In genomic region chr16:36598265-36598664, GRCm38 (mm10) we compare ENCODE assay signal across 25 mouse cellular contexts. TPM values are rescaled to one million over a fixed set of nuclear protein-coding genes. Genes with fewer than 3 reads are reported as not detected.
A peak's percentile ranks its signal among the peaks of the same experiment; 100 is the strongest.
DNase-seq lines count a peak whose midpoint lies in the region; ATAC-seq lines count a peak whose summit lies in the region.
"Had no signal": no experiment of that assay in that cellular context is flagged by ENCODE, and none has a peak within 500 bp of the region (broad histone marks: within the 10 kb centered on the region; RNA-seq: fewer than 3 reads in every experiment).

No protein-coding gene starts in this region.

- no peaks in the 10 kb centered on the region for H3K36me3 ChIP-seq in macrophage (ENCODE audit: inconsistent target)
- no peaks in the 10 kb centered on the region for H3K36me3 ChIP-seq in forebrain, embryonic 14.5 days (ENCODE audit: control insufficient read depth, insufficient read depth, low read length)
- no peaks in the 10 kb centered on the region for H3K36me3 ChIP-seq in midbrain, embryonic 16.5 days (ENCODE audit: control insufficient read depth, insufficient read depth, low read length)
- H3K36me3 ChIP-seq: embryonic facial prominence, embryonic 12.5 days; liver, embryonic 12.5 days; neural tube, embryonic 13.5 days had no signal

- H3K27ac ChIP-seq in macrophage = no peak overlapping the region
- H3K27ac ChIP-seq in forebrain, embryonic 14.5 days (ENCODE audit: low read depth, low read length) = no peak overlapping the region
- H3K27ac ChIP-seq in midbrain, embryonic 16.5 days (ENCODE audit: low read length) = no peak overlapping the region
- H3K27ac ChIP-seq: embryonic facial prominence, embryonic 12.5 days; heart, adult 2 months; liver, embryonic 12.5 days; neural tube, embryonic 13.5 days had no signal

- H3K4me1 ChIP-seq in forebrain, embryonic 14.5 days (ENCODE audit: control insufficient read depth, insufficient read depth, low read length) = no peaks in the 10 kb centered on the region
- no peaks in the 10 kb centered on the region for H3K4me1 ChIP-seq in midbrain, embryonic 16.5 days (ENCODE audit: control insufficient read depth, insufficient read depth, low read length)
- H3K4me1 ChIP-seq: embryonic facial prominence, embryonic 12.5 days; liver, embryonic 12.5 days; neural tube, embryonic 13.5 days had no signal

- H3K9me3 ChIP-seq in forebrain, embryonic 14.5 days (replicated peaks; ENCODE audit: control insufficient read depth, low read length) = no peaks in the 10 kb centered on the region
- no peaks in the 10 kb centered on the region for H3K9me3 ChIP-seq in midbrain, embryonic 16.5 days (replicated peaks; ENCODE audit: control insufficient read depth, low read length, poor library complexity, severe bottlenecking)
- H3K9me3 ChIP-seq: embryonic facial prominence, embryonic 12.5 days; liver, embryonic 12.5 days; neural tube, embryonic 13.5 days had no signal

- H3K27me3 ChIP-seq in forebrain, embryonic 14.5 days (replicated peaks; ENCODE audit: control insufficient read depth, insufficient read depth, low read length) = no peaks in the 10 kb centered on the region
- no peaks in the 10 kb centered on the region for H3K27me3 ChIP-seq in midbrain, embryonic 16.5 days (ENCODE audit: control insufficient read depth, insufficient read depth, low read depth, low read length)
- H3K27me3 ChIP-seq: embryonic facial prominence, embryonic 12.5 days; liver, embryonic 12.5 days; neural tube, embryonic 13.5 days had no signal

- H3K4me2 ChIP-seq in forebrain, embryonic 14.5 days (ENCODE audit: low read length) = no peak overlapping the region
- H3K4me2 ChIP-seq in midbrain, embryonic 16.5 days (ENCODE audit: low read length) = no peak overlapping the region
- H3K4me2 ChIP-seq: embryonic facial prominence, embryonic 12.5 days; liver, embryonic 12.5 days; lung, embryonic 14.5 days; neural tube, embryonic 13.5 days had no signal

- no peaks in the 10 kb centered on the region for H3K79me2 ChIP-seq in macrophage (ENCODE audit: inconsistent target)

- H3K9ac ChIP-seq in forebrain, embryonic 14.5 days (ENCODE audit: low read length) = no peak overlapping the region
- H3K9ac ChIP-seq in midbrain, embryonic 16.5 days (ENCODE audit: low read depth, low read length) = no peak overlapping the region
- H3K9ac ChIP-seq: embryonic facial prominence, embryonic 12.5 days; forebrain, postnatal 0 days; liver, embryonic 12.5 days; lung, embryonic 14.5 days; neural tube, embryonic 13.5 days had no signal

- peak; percentile 90 for ATAC-seq in granulocyte monocyte progenitor cell, adult 5-6 weeks (replicated peaks; ENCODE audit: poor library complexity, severe bottlenecking)
- peak; percentile 68; the same call in 1 of the 2 replicates for ATAC-seq in neutrophil, adult 5-6 weeks (ENCODE audit: extremely low read depth, insufficient number of reproducible peaks, low FRiP score, poor library complexity, severe bottlenecking)
- ATAC-seq in forebrain, embryonic 14.5 days = no peak
- ATAC-seq in midbrain, embryonic 16.5 days = no peak
- ATAC-seq: forebrain, postnatal 0 days; hindbrain, embryonic 16.5 days; liver, embryonic 12.5 days had no signal

- H3K4me3 ChIP-seq in macrophage (ENCODE audit: inconsistent target) = peak overlapping the region; percentile 1; the same call in 1 of the 2 replicates
- no peak overlapping the region for H3K4me3 ChIP-seq in forebrain, embryonic 14.5 days (ENCODE audit: low read depth, low read length)
- no peak overlapping the region for H3K4me3 ChIP-seq in midbrain, embryonic 16.5 days (ENCODE audit: low read depth, low read length)
- H3K4me3 ChIP-seq: embryonic facial prominence, embryonic 12.5 days; heart, adult 2 months; liver, embryonic 12.5 days; neural tube, embryonic 13.5 days had no signal

- DNase-seq in spleen, adult 12 weeks (ENCODE audit: low spot score) = peak; percentile 3
- no peak for DNase-seq in spleen, postnatal 4 days (ENCODE audit: low spot score in 2 of 2)
- no peak for DNase-seq in forebrain, embryonic 14.5 days (ENCODE audit: low spot score)
- no peak for DNase-seq in heart, adult 11 months
- DNase-seq: adrenal gland, adult 2 months; cerebellum, adult 11 months; forebrain, postnatal 0 days; heart, adult 2 months; heart, postnatal 10 days; kidney, adult 9 months; kidney, postnatal 4 days; layer of hippocampus, postnatal 36 days; left cerebral cortex, postnatal 4 days; lung, embryonic 14.5 days; lung, postnatal 4 days; right cerebral cortex, postnatal 14 days; thymus, adult 18-20 months had no signal

- whole genome bisulfite sequencing in macrophage (ENCODE audit: missing documents) = 15% methylated on average over 4 of the region's 4 CpGs
- 85% methylated on average over 4 of the region's 4 CpGs for WGBS in forebrain, embryonic 14.5 days
- whole genome bisulfite sequencing in midbrain, embryonic 16.5 days = 87% methylated on average over 4 of the region's 4 CpGs

RNA-seq across cellular contexts. Expression of gene Casr, which starts 36.3 kb away (rescaled TPM):
- total RNA-seq in granulocyte monocyte progenitor cell, adult 5-6 weeks (2014; fragmentation: Nextera tagmentation) = not detected in 2 replicates
- total RNA-seq in granulocyte monocyte progenitor cell, adult 5-6 weeks (2017) = not detected in 2 replicates
- not detected for total RNA-seq in macrophage (2018; cell fraction: chromatin; rRNA removed)
- total RNA-seq in macrophage (2018; cell fraction: cytosol; rRNA removed) = not detected
- total RNA-seq in macrophage (2018; cell fraction: nucleus; rRNA removed) = not detected
- not detected in 3 replicates for polyA plus RNA-seq in macrophage (2018)
- total RNA-seq in neutrophil, adult 5-6 weeks (2017) = not detected in 2 replicates
- polyA plus RNA-seq in forebrain, embryonic 14.5 days (2014; fragmentation: Nextera tagmentation; extraction: Ambion mirVana) = 0.22 TPM in 1 of 2 replicates, not detected in the other
- polyA plus RNA-seq in midbrain, embryonic 16.5 days (2015; fragmentation: Nextera tagmentation; extraction: Ambion mirVana) = 0.20 and 0.59 TPM in 2 replicates
- total RNA-seq: adrenal gland, adult 2 months had no signal
- polyA plus RNA-seq: adrenal gland, adult 2 months; heart, adult 2 months; liver, embryonic 12.5 days; lung, embryonic 14.5 days; neural tube, embryonic 13.5 days had no signal

Comparison
In these comparisons a context has a peak if more than half of its experiments do, and no peak if none do; other contexts are left out.
1. ATAC-seq: peak in granulocyte monocyte progenitor cell, adult 5-6 weeks (single experiment) and neutrophil, adult 5-6 weeks (single experiment); none in forebrain, embryonic 14.5 days (single experiment) and midbrain, embryonic 16.5 days (single experiment).